Mouse (Mus musculus) stomach, embryonic 15.5 days (tissue): ENCODE results near the gene Pum2. TPM values are rescaled to one million over a fixed set of nuclear protein-coding genes. Genes with fewer than 3 reads are reported as not detected.

Experiments
- ATAC-seq: fragments of 200-750 bp; cut with Nextera tagmentation; 2 replicates; pipeline ENCODE4 v1.8.0; 2017; ENCODE audit warnings: low read depth, moderate number of reproducible peaks, moderate TSS enrichment; ENCODE audit not compliant: insufficient read depth, low FRiP score
- H3K27ac ChIP-seq: fragments of 300-500 bp; sonication (generic); 2 replicates; pipeline ENCODE4 v1.5.1; 2015; ENCODE audit warnings: mild to moderate bottlenecking, inconsistent platforms
- H3K27me3 ChIP-seq: fragments of 300-500 bp; sonication (generic); replicated peaks from 2 replicates; pipeline ENCODE4 v1.6.1; 2015; ENCODE audit warnings: inconsistent platforms
- H3K36me3 ChIP-seq: fragments of 300-500 bp; sonication (generic); 2 replicates; pipeline ENCODE4 v1.6.1; 2015; ENCODE audit warnings: inconsistent platforms
- H3K4me1 ChIP-seq: fragments of 300-500 bp; sonication (generic); 2 replicates; pipeline ENCODE4 v1.6.1; 2015; ENCODE audit warnings: inconsistent platforms
- H3K4me2 ChIP-seq: fragments of 300-500 bp; sonication (generic); 2 replicates; pipeline ENCODE4 v1.6.1; 2015; ENCODE audit warnings: mild to moderate bottlenecking, inconsistent platforms
- H3K4me3 ChIP-seq: fragments of 300-500 bp; sonication (generic); replicated peaks from 2 replicates; pipeline ENCODE4 v1.5.1; 2015; ENCODE audit warnings: inconsistent platforms
- H3K9ac ChIP-seq: fragments of 300-500 bp; sonication (generic); 2 replicates; pipeline ENCODE4 v1.6.1; 2015; ENCODE audit warnings: inconsistent platforms
- H3K9me3 ChIP-seq: fragments of 300-500 bp; sonication (generic); 2 replicates; pipeline ENCODE4 v1.6.1; 2016; ENCODE audit warnings: inconsistent platforms
- WGBS: fragments of 180-500 bp; shearing (Covaris S2); methylation state at CpG from one replicate; pipeline ENCODE4 v1.1.7; 2015; 5-methylcytosine and 5-hydroxymethylcytosine counted together
- polyA plus RNA-seq: library from polyadenylated mRNA; unstranded; fragments of >200 nt; fragmentation: Nextera tagmentation; extraction: Ambion mirVana; gene quantifications from 2 replicates; pipeline ENCODE4 v1.2.1, GENCODE M21; 2015

The Pum2 gene
- polyA plus RNA-seq, 1 experiment from 2014 or later, result 39.3 TPM

GRCm38 (mm10) chr12:8781681-8782378 lies 107.9 kb downstream of the Pum2 start:
- ATAC-seq, result peak; percentile 65
- peak overlapping the region; percentile 71 for H3K27ac ChIP-seq
- H3K9ac ChIP-seq, result no peak overlapping the region
- peaks cover 63% of the 10 kb centered on the region for H3K4me1 ChIP-seq
- WGBS, result 62% methylated on average over 9 of the region's 9 CpGs
- H3K27me3 ChIP-seq, result no peaks in the 10 kb centered on the region
- H3K4me2 ChIP-seq, result no peak overlapping the region; the same call in 1 of the 2 replicates
- H3K9me3 ChIP-seq, result no peaks in the 10 kb centered on the region
- no peak overlapping the region for H3K4me3 ChIP-seq
- no peaks in the 10 kb centered on the region for H3K36me3 ChIP-seq

GRCm38 (mm10) chr12:8782565-8782964 lies 108.6 kb downstream of the Pum2 start:
- Histone ChIP-seq H3K9ac (no peak overlapping the region), H3K4me2 (no peak overlapping the region), H3K27ac (peak overlapping the region; percentile 71), H3K4me1 (peaks cover 64% of the 10 kb centered on the region), H3K27me3 (no peaks in the 10 kb centered on the region), H3K36me3 (no peaks in the 10 kb centered on the region), H3K4me3 (no peak overlapping the region), H3K9me3 (no peaks in the 10 kb centered on the region)
- 60% methylated on average over 3 of the region's 3 CpGs for WGBS
- ATAC-seq, result peak; percentile 57; the same call in 1 of the 2 replicates

- Histone ChIP-seq H3K4me1 (peaks cover 65% of the 10 kb centered on the region), H3K4me2 (peak overlapping the region; percentile 13; the same call in 1 of the 2 replicates), H3K27me3 (no peaks in the 10 kb centered on the region), H3K9ac (no peak overlapping the region), H3K36me3 (no peaks in the 10 kb centered on the region), H3K9me3 (no peaks in the 10 kb centered on the region), H3K27ac (peak overlapping the region; percentile 71; the same call in 1 of the 2 replicates), H3K4me3 (no peak overlapping the region)
- 58% methylated on average over 9 of the region's 9 CpGs for WGBS
- 0 out of 2 replicates have a peak, but pooled peaks have one; percentile 15 for ATAC-seq
These were observed 110.3 kb downstream of the Pum2 start for GRCm38 (mm10) chr12:8784189-8784588.

- H3K9ac ChIP-seq, result no peak overlapping the region
- H3K27me3 ChIP-seq, result no peaks in the 10 kb centered on the region
- no peak for ATAC-seq
- H3K4me3 ChIP-seq, result no peak overlapping the region
- no peak overlapping the region; the same call in 1 of the 2 replicates for H3K27ac ChIP-seq
- H3K4me1 ChIP-seq, result peaks cover 49% of the 10 kb centered on the region
- H3K36me3 ChIP-seq, result peaks cover 15% of the 10 kb centered on the region
- H3K4me2 ChIP-seq, result no peak overlapping the region
- 61% methylated on average over 5 of the region's 5 CpGs for WGBS
- no peaks in the 10 kb centered on the region for H3K9me3 ChIP-seq
These were observed 112.5 kb downstream of the Pum2 start for GRCm38 (mm10) chr12:8786476-8786875.

GRCm38 (mm10) chr12:8786984-8787730 lies 113.2 kb downstream of the Pum2 start:
- 80% methylated on average over 12 of the region's 12 CpGs for WGBS

GRCm38 (mm10) chr12:8788469-8788868 lies 114.5 kb downstream of the Pum2 start:
- H3K9ac ChIP-seq, result no peak overlapping the region
- H3K27me3 ChIP-seq, result no peaks in the 10 kb centered on the region
- H3K9me3 ChIP-seq, result no peaks in the 10 kb centered on the region
- H3K4me3 ChIP-seq, result no peak overlapping the region
- H3K4me2 ChIP-seq, result no peak overlapping the region
- H3K36me3 ChIP-seq, result peaks cover 18% of the 10 kb centered on the region
- WGBS, result 70% methylated on average over 3 of the region's 3 CpGs
- peaks cover 35% of the 10 kb centered on the region for H3K4me1 ChIP-seq
- no peak overlapping the region for H3K27ac ChIP-seq
- ATAC-seq, result no peak

More at GRCm38 (mm10) chr12:8786984-8787730, 113.2 kb downstream of the Pum2 start:
- Histone ChIP-seq H3K4me2 (no peak overlapping the region), H3K4me3 (no peak overlapping the region), H3K27me3 (no peaks in the 10 kb centered on the region), H3K27ac (no peak overlapping the region), H3K9ac (no peak overlapping the region), H3K4me1 (peaks cover 42% of the 10 kb centered on the region), H3K36me3 (peaks cover 18% of the 10 kb centered on the region), H3K9me3 (no peaks in the 10 kb centered on the region)
- no peak for ATAC-seq

GRCm38 (mm10) chr12:8790615-8791014 lies 116.7 kb downstream of the Pum2 start:
- Histone ChIP-seq H3K27me3 (no peaks in the 10 kb centered on the region), H3K4me2 (no peak overlapping the region), H3K9ac (no peak overlapping the region), H3K27ac (no peak overlapping the region), H3K9me3 (no peaks in the 10 kb centered on the region), H3K4me1 (peaks cover 19% of the 10 kb centered on the region; the same call in 1 of the 2 replicates), H3K36me3 (peaks cover 18% of the 10 kb centered on the region), H3K4me3 (no peak overlapping the region)
- ATAC-seq, result no peak
- 88% methylated on average over 12 of the region's 12 CpGs for WGBS

- no peak for ATAC-seq
- Histone ChIP-seq H3K4me1 (peaks cover 6% of the 10 kb centered on the region), H3K4me2 (no peak overlapping the region), H3K27ac (no peak overlapping the region), H3K27me3 (no peaks in the 10 kb centered on the region), H3K9ac (no peak overlapping the region), H3K4me3 (no peak overlapping the region), H3K9me3 (no peaks in the 10 kb centered on the region), H3K36me3 (peaks cover 18% of the 10 kb centered on the region)
- 81% methylated on average over 2 of the region's 2 CpGs for WGBS
These were observed 119.6 kb downstream of the Pum2 start for GRCm38 (mm10) chr12:8793410-8794051.

- ATAC-seq, result no peak
- Histone ChIP-seq H3K27me3 (no peaks in the 10 kb centered on the region), H3K9ac (no peak overlapping the region), H3K36me3 (no peaks in the 10 kb centered on the region), H3K4me3 (no peak overlapping the region), H3K27ac (peak overlapping the region; percentile 81), H3K9me3 (no peaks in the 10 kb centered on the region), H3K4me2 (no peak overlapping the region), H3K4me1 (peaks cover 26% of the 10 kb centered on the region)
- 72% methylated on average over 7 of the region's 7 CpGs for WGBS
These were observed 124.0 kb downstream of the Pum2 start for GRCm38 (mm10) chr12:8797936-8798335.

- Histone ChIP-seq H3K4me3 (no peak overlapping the region), H3K27me3 (no peaks in the 10 kb centered on the region), H3K4me2 (no peak overlapping the region), H3K9ac (no peak overlapping the region), H3K27ac (peak overlapping the region; percentile 81), H3K36me3 (no peaks in the 10 kb centered on the region), H3K9me3 (no peaks in the 10 kb centered on the region), H3K4me1 (peaks cover 30% of the 10 kb centered on the region)
- peak; percentile 43; the same call in 1 of the 2 replicates for ATAC-seq
- 17% methylated on average over 9 of the region's 9 CpGs for WGBS
These were observed 124.6 kb downstream of the Pum2 start for GRCm38 (mm10) chr12:8798486-8799020.
